ENCODE assay signal across 8 mouse cellular contexts in the genomic region with DNA sequence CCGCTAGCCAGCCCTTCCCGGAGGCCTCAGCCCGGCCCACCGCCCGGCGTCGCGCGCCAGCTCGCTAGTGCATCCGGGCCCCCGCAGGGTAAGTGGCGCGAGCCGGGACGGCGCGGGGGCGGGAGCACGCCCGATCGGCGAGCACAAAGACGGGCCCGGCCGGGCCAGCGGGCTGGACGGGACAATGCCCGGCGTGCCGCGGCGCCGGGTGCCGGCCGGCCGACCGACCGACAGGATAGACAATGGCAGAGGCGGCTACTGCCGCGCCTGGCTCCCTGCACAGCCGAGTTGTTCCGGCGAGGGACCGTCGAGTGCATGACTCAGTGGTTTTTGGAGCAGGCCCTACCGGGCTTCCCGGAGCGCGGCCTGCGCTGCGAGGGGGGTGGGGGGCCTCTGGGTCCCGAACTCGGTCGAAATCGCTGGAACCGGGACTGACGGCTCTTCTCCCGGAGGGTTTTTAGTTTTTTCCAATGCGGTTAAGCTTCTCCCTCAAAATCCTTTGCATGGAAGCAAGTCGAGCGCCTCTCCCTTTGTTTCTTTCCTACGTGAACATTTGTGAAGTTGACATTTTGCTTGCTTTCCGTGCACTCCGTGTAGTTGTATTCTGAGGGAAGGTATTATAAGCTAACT. TPM values are rescaled to one million over a fixed set of nuclear protein-coding genes. Genes with fewer than 3 reads are reported as not detected.
DNase-seq lines count a peak whose midpoint lies in the region; ATAC-seq and TF ChIP-seq lines count a peak whose summit lies in the region.

No protein-coding gene starts in this region.

- peak overlapping the region; percentile 91 for H3K27ac ChIP-seq in MEL (ENCODE audit: control insufficient read depth, low read depth, low read length)
- H3K27ac ChIP-seq in lung, postnatal 0 days (ENCODE audit: low read length) = peak overlapping the region; percentile 100

- H3K4me1 ChIP-seq in MEL (ENCODE audit: control insufficient read depth in 1 of 2, insufficient read depth in 2 of 2, low read length in 2 of 2) = peaks cover 0 to 3% of the 10 kb centered on the region in 2 experiments; a peak in 2 of 4 replicates
- peaks cover 2% of the 10 kb centered on the region; the same call in 1 of the 2 replicates for H3K4me1 ChIP-seq in lung, postnatal 0 days (ENCODE audit: insufficient read depth, low read depth, low read length)

- no peak for TF ChIP-seq RAD21 in MEL (IDR thresholded peaks at IDR 0.05; ENCODE audit: low read depth, low read length)

- ATAC-seq in frontal cortex, adult (ENCODE audit: low TSS enrichment) = peak; percentile 48
- ATAC-seq in hematopoietic stem cell, adult 5-6 weeks (replicated peaks in 1 of 2; ENCODE audit: insufficient read depth in 1 of 2, low FRiP score in 2 of 2, low TSS enrichment in 1 of 2, low read depth in 1 of 2, poor library complexity in 2 of 2, severe bottlenecking in 2 of 2) = peak; percentile 17 to 43; a peak in 3 of 4 replicates
- peak; percentile 53 for ATAC-seq in lung, postnatal 0 days

- peak; percentile 73 for DNase-seq in MEL (ENCODE audit: low read depth, low spot score)
- peak; percentile 65 for DNase-seq in c-Kit-positive CD71-positive TER-119-positive erythroid progenitor cells, embryonic 14.5 days (ENCODE audit: low spot score)
- peak; percentile 67 to 76 for DNase-seq in layer of hippocampus, postnatal 10 days (ENCODE audit: low spot score in 2 of 2)
- peak; percentile 85 for DNase-seq in lung, postnatal 0 days (ENCODE audit: low spot score)
- peak; percentile 74 for DNase-seq in ovary, postnatal 36 days (ENCODE audit: low spot score)
- DNase-seq in thymus, postnatal 4 days = peak; percentile 80

- peak in 1 of 2 experiments; percentile 4; a peak in 1 of 4 replicates for TF ChIP-seq EP300 in MEL (IDR thresholded peaks at IDR 0.05; ENCODE audit: low read depth in 1 of 2, low read length in 2 of 2)
- no peak for TF ChIP-seq EP300 in lung, postnatal 0 days (IDR thresholded peaks at IDR 0.05)

- H3K4me3 ChIP-seq in MEL (ENCODE audit: control insufficient read depth in 1 of 2, insufficient read depth in 1 of 2, low read depth in 2 of 2, low read length in 2 of 2) = peak overlapping the region; percentile 74 to 94
- peak overlapping the region; percentile 99 for H3K4me3 ChIP-seq in lung, postnatal 0 days (ENCODE audit: low read depth, low read length)

- H3K4me2 ChIP-seq in lung, postnatal 0 days (replicated peaks; ENCODE audit: low read depth, low read length) = peak overlapping the region; percentile 62

- no peak for TF ChIP-seq CTCF in MEL (IDR thresholded peaks at IDR 0.05 in 2 of 3, conservative IDR thresholded peaks at IDR 0.05 in 1 of 3; ENCODE audit: control insufficient read depth in 1 of 3, insufficient read depth in 1 of 3, low read depth in 2 of 3, low read length in 3 of 3, poor library complexity in 1 of 3, severe bottlenecking in 1 of 3)
- no peak for TF ChIP-seq CTCF in lung, postnatal 0 days (IDR thresholded peaks at IDR 0.05)

- under 1% methylated on average over 51 of the region's 66 CpGs for WGBS in lung, postnatal 0 days

- H3K9me3 ChIP-seq in MEL (replicated peaks; ENCODE audit: insufficient read depth, low read length) = no peaks in the 10 kb centered on the region
- H3K9me3 ChIP-seq in lung, postnatal 0 days (ENCODE audit: low read length) = no peaks in the 10 kb centered on the region

- peak overlapping the region; percentile 77 for H3K9ac ChIP-seq in MEL (ENCODE audit: control insufficient read depth, low read depth, low read length, poor library complexity, severe bottlenecking)
- H3K9ac ChIP-seq in lung, postnatal 0 days (replicated peaks; ENCODE audit: low read depth) = peak overlapping the region; percentile 98

- peaks cover 17 to 23% of the 10 kb centered on the region in 2 experiments for H3K36me3 ChIP-seq in MEL (ENCODE audit: control insufficient read depth in 1 of 2, insufficient read depth in 2 of 2, low read length in 2 of 2)
- no peaks in the 10 kb centered on the region for H3K36me3 ChIP-seq in lung, postnatal 0 days (ENCODE audit: insufficient read depth, low read length)

- TF ChIP-seq POLR2A in MEL (IDR thresholded peaks at IDR 0.05; ENCODE audit: control insufficient read depth in 1 of 2, insufficient read depth in 1 of 2, low read depth in 1 of 2, low read length in 2 of 2, poor library complexity in 1 of 2) = 0 out of 4 replicates have a peak, but pooled peaks of 1 of the 2 experiments have one; percentile 3

- peaks cover 49% of the 10 kb centered on the region for H3K79me2 ChIP-seq in MEL (ENCODE audit: control insufficient read depth, insufficient read depth, low read length, poor library complexity)

- no peaks in the 10 kb centered on the region for H3K27me3 ChIP-seq in MEL (ENCODE audit: control insufficient read depth in 1 of 2, insufficient read depth in 2 of 2, low read length in 2 of 2)
- no peaks in the 10 kb centered on the region for H3K27me3 ChIP-seq in lung, postnatal 0 days (replicated peaks; ENCODE audit: insufficient read depth, low read length)

TF ChIP-seq in MEL, 35 proteins besides CTCF, POLR2A, EP300 and RAD21:
- TF ChIP-seq ZC3H11A (IDR thresholded peaks at IDR 0.05; ENCODE audit: low read depth, low read length) (no peak), BHLHE40 (IDR thresholded peaks at IDR 0.05; ENCODE audit: borderline replicate concordance, low read depth, low read length) (no peak), ETS1 (IDR thresholded peaks at IDR 0.05; ENCODE audit: low read depth, low read length) (no peak), POLR2AphosphoS2 (IDR thresholded peaks at IDR 0.05; ENCODE audit: low read length) (no peak), UBTF (IDR thresholded peaks at IDR 0.05; ENCODE audit: borderline replicate concordance, insufficient read depth, low read depth, low read length) (no peak), NELFE (IDR thresholded peaks at IDR 0.05; ENCODE audit: low read depth, low read length) (no peak), SMC3 (IDR thresholded peaks at IDR 0.05; ENCODE audit: low read depth, low read length) (no peak), TBP (IDR thresholded peaks at IDR 0.05; ENCODE audit: low read depth, low read length) (0 out of 2 replicates have a peak, but pooled peaks have one; percentile 32), HCFC1 (IDR thresholded peaks at IDR 0.05; ENCODE audit: low read depth, low read length) (0 out of 2 replicates have a peak, but pooled peaks have one; percentile 44), CHD1 (IDR thresholded peaks at IDR 0.05; ENCODE audit: low read depth, low read length) (peak; percentile 78), MAFK (IDR thresholded peaks at IDR 0.05; ENCODE audit: borderline replicate concordance, low read depth, low read length) (no peak), GATA1 (IDR thresholded peaks at IDR 0.05; ENCODE audit: low read depth, low read length) (no peak), USF2 (IDR thresholded peaks at IDR 0.05; ENCODE audit: borderline replicate concordance in 1 of 2, insufficient read depth in 1 of 2, low read depth in 1 of 2, low read length in 2 of 2) (no peak), MYC (IDR thresholded peaks at IDR 0.05; ENCODE audit: low read depth, low read length) (no peak), MEF2A (IDR thresholded peaks at IDR 0.05; ENCODE audit: extremely low read depth, insufficient replicate concordance, low read depth, low read length, poor library complexity, severe bottlenecking) (no peak), KAT2A (conservative IDR thresholded peaks at IDR 0.05; ENCODE audit: low read depth, low read length) (no peak; the same call in 1 of the 2 replicates), ZKSCAN1 (IDR thresholded peaks at IDR 0.05; ENCODE audit: low read depth, low read length) (no peak), NRF1 (IDR thresholded peaks at IDR 0.05; ENCODE audit: insufficient read depth, low read depth, low read length, poor library complexity, severe bottlenecking) (no peak), TCF12 (IDR thresholded peaks at IDR 0.05; ENCODE audit: low read depth, low read length) (no peak), ZMIZ1 (IDR thresholded peaks at IDR 0.05; ENCODE audit: low read depth, low read length) (no peak), POLR2AphosphoS5 (IDR thresholded peaks at IDR 0.05; ENCODE audit: borderline replicate concordance, low read depth, low read length) (no peak), GABPA (IDR thresholded peaks at IDR 0.05; ENCODE audit: low read depth, low read length) (no peak), SIN3A (IDR thresholded peaks at IDR 0.05; ENCODE audit: low read length) (peak; percentile 57), RCOR1 (IDR thresholded peaks at IDR 0.05; ENCODE audit: low read depth, low read length) (no peak), ZNF384 (IDR thresholded peaks at IDR 0.05; ENCODE audit: low read depth, low read length) (no peak), MYB (IDR thresholded peaks at IDR 0.05; ENCODE audit: low read depth, low read length) (no peak), ELF1 (IDR thresholded peaks at IDR 0.05; ENCODE audit: low read depth, low read length) (0 out of 2 replicates have a peak, but pooled peaks have one; percentile 10), MAX (IDR thresholded peaks at IDR 0.05; ENCODE audit: low read length) (no peak), TAL1 (IDR thresholded peaks at IDR 0.05; ENCODE audit: low read length) (no peak), USF1 (IDR thresholded peaks at IDR 0.05; ENCODE audit: low read depth, low read length) (no peak), MAZ (IDR thresholded peaks at IDR 0.05; ENCODE audit: low read depth, low read length) (no peak), CHD2 (IDR thresholded peaks at IDR 0.05; ENCODE audit: low read length) (no peak), MXI1 (IDR thresholded peaks at IDR 0.05; ENCODE audit: low read depth, low read length) (peak; percentile 70), JUND (IDR thresholded peaks at IDR 0.05; ENCODE audit: low read depth, low read length) (no peak), E2F4 (IDR thresholded peaks at IDR 0.05; ENCODE audit: borderline replicate concordance, low read depth, low read length) (no peak)

RNA-seq across cellular contexts. Expression of gene Zfand5, which starts 0.7 kb away (rescaled TPM):
- 66.8 and 80.1 TPM in 2 replicates for total RNA-seq in MEL (2012; rRNA removed)
- 10 to 100 TPM; 48.1 to 51.5 TPM for polyA plus RNA-seq in MEL (2012; ENCODE audit: insufficient read depth in 1 of 2, insufficient read length in 2 of 2, low read depth in 1 of 2, low replicate concordance in 2 of 2, missing spikeins in 1 of 2)
- 233 and 289 TPM in 2 replicates for total RNA-seq in hematopoietic stem cell, adult 5-6 weeks (2017)
- total RNA-seq in layer of hippocampus, postnatal 10 days (2021) = 100 to 1,000 TPM; 150 to 156 TPM
- 108 and 109 TPM in 2 replicates for polyA plus RNA-seq in lung, postnatal 0 days (2015; fragmentation: Nextera tagmentation; extraction: Ambion mirVana)

Comparison
In these comparisons a context has a peak if more than half of its experiments do, and no peak if none do; other contexts are left out.
1. Peak in every context shown above with its lines: DNase-seq, ATAC-seq, H3K4me3 ChIP-seq and H3K27ac ChIP-seq.